Mouse (Mus musculus) heart, embryonic 15.5 days (tissue): ENCODE data around the gene Gorasp2. TPM values are rescaled to one million over a fixed set of nuclear protein-coding genes. Genes with fewer than 3 reads are reported as not detected.

Experiments used
- ATAC-seq: fragments of 200-750 bp; cut with Nextera tagmentation; replicated peaks from 2 replicates; pipeline ENCODE4 v1.8.0; 2017; ENCODE audit warnings: low read depth, moderate TSS enrichment; ENCODE audit not compliant: insufficient number of reproducible peaks, insufficient read depth, low FRiP score
- H3K27ac ChIP-seq: fragments of 300-500 bp; sonication (generic); 2 replicates; pipeline ENCODE4 v1.5.1; 2015; ENCODE audit warnings: mild to moderate bottlenecking, inconsistent platforms
- H3K27me3 ChIP-seq: fragments of 300-500 bp; sonication (generic); 2 replicates; pipeline ENCODE4 v1.6.1; 2015; ENCODE audit warnings: inconsistent platforms
- H3K36me3 ChIP-seq: fragments of 300-500 bp; sonication (generic); 2 replicates; pipeline ENCODE4 v1.6.1; 2015; ENCODE audit warnings: mild to moderate bottlenecking, inconsistent platforms
- H3K4me1 ChIP-seq: fragments of 300-500 bp; sonication (generic); replicated peaks from 2 replicates; pipeline ENCODE4 v1.6.1; 2015; ENCODE audit warnings: inconsistent platforms
- H3K4me2 ChIP-seq: fragments of 300-500 bp; sonication (generic); 2 replicates; pipeline ENCODE4 v1.6.1; 2015; ENCODE audit warnings: inconsistent platforms, mild to moderate bottlenecking, moderate library complexity
- H3K4me3 ChIP-seq: fragments of 300-500 bp; sonication (generic); 2 replicates; pipeline ENCODE4 v1.5.1; 2015; ENCODE audit warnings: mild to moderate bottlenecking, inconsistent platforms
- H3K9ac ChIP-seq: fragments of 300-500 bp; sonication (generic); 2 replicates; pipeline ENCODE4 v1.6.1; 2015; ENCODE audit warnings: mild to moderate bottlenecking, inconsistent platforms
- H3K9me3 ChIP-seq: fragments of 300-500 bp; sonication (generic); replicated peaks from 2 replicates; pipeline ENCODE4 v1.6.1; 2016; ENCODE audit warnings: inconsistent platforms
- WGBS: fragments of 180-500 bp; shearing (Covaris S2); methylation state at CpG from one replicate; pipeline ENCODE4 v1.1.7; 2015; ENCODE audit warnings: mixed read lengths; 5-methylcytosine and 5-hydroxymethylcytosine counted together
- polyA plus RNA-seq: library from polyadenylated mRNA; unstranded; fragments of >200 nt; fragmentation: Nextera tagmentation; extraction: Ambion mirVana; gene quantifications from 2 replicates; pipeline ENCODE4 v1.2.1, GENCODE M21; 2015

The Gorasp2 gene
- polyA plus RNA-seq, 1 experiment from 2014 or later, result 113 TPM

DNA sequence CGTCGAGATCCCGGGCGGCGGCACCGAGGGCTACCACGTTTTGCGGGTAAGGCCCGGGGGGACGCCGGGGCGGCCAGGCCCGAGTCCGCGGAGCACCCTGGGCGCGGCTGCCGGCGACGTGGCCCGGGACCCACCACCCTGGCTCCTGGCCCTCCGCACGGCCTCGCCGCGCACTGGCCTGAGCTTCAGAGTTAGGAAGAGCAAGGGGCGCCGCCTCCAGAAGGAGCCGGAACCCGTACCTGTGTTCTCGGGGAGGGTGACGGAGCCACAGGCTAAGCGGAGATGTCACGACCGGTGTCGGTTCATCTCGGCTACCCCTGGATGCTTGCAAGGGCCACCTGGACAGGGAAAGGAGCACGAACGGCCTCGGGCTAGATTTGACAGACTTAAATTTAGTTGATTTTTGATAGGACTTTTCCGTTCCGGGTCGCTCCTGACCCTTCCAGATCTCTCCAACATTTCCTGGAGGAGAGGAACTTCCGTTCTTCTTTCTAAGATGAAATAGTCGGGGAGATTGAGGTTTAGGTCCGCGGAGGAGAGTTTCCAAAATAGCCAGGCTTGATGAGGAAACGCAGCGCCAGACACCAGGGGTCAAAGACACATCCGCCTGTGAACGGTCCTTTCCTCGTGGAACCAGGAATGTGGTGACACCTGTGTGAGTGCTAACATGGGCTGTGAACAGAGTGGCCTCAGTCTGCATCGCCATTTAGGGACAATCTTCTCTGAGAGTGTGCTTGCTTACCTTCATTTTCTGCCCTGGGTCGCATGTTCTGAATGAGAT, 529 bp downstream of the Gorasp2 start, which contains the start of gene Gm26558:
Gene Gm26558 (minus strand): TSS at position 394 of the 781 bp plus-strand sequence.
- Histone ChIP-seq H3K4me1 (peaks cover 16% of the 10 kb centered on the region), H3K27me3 (no peaks in the 10 kb centered on the region; the same call in 1 of the 2 replicates), H3K4me3 (peak within 1 kb of the TSS; percentile 93), H3K4me2 (peak within 1 kb of the TSS; percentile 84), H3K27ac (peak within 1 kb of the TSS; percentile 93), H3K36me3 (0 out of 2 replicates have a peak, but pooled peaks cover 4% of the 10 kb centered on the region), H3K9me3 (no peaks in the 10 kb centered on the region), H3K9ac (peak within 1 kb of the TSS; percentile 90)
- WGBS, result under 1% methylated on average over 54 of the region's 54 CpGs
- peak; percentile 64 for ATAC-seq

DNA sequence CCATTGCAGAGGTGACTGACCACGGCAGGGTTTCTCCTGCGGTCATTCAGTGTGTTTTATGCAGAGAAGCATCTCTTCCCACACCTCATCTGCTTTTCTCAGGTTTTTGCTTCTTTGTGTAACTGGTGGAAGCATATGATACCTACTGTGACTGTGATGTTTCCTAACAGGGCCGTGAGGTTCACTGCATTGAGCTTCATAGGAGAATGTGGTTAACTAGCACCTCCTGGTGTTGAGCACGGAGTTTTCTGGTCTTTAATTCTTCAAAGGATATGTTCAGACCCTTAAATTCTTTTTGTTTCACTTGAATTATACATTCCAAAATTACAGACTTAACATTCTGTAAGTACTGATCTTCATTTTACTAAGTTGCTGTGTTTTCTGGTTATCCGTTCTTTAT, 2.4 kb downstream of the Gorasp2 start:
- H3K27me3 ChIP-seq, result no peaks in the 10 kb centered on the region
- H3K36me3 ChIP-seq, result 0 out of 2 replicates have a peak, but pooled peaks cover 4% of the 10 kb centered on the region
- no peak overlapping the region for H3K4me2 ChIP-seq
- no peak for ATAC-seq
- 70% methylated on average over 5 of the region's 5 CpGs for WGBS
- H3K4me3 ChIP-seq, result no peak overlapping the region
- no peak overlapping the region for H3K27ac ChIP-seq
- no peaks in the 10 kb centered on the region for H3K9me3 ChIP-seq
- H3K4me1 ChIP-seq, result peaks cover 16% of the 10 kb centered on the region
- no peak overlapping the region for H3K9ac ChIP-seq

DNA sequence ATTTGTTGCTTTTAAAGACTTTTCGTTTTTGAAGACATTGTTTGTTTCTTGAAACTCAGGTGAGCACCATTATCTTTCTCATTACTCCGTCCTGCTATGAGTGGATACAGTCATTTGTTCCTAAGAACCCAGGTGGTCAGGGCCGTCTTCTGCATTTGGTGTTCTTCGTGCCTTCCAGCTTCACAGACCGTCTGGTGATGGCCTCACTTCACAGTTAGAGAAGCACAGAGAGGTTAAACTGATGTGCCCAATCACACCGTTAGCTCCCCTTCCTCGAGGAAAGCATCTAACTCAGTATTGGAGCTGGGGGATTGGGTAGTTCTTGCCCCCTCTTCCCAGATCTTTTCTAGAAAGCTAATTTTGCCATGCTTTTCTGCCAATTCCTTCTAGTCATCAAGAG, 5.6 kb downstream of the Gorasp2 start:
- Histone ChIP-seq H3K9ac (no peak overlapping the region), H3K4me3 (no peak overlapping the region), H3K4me1 (peaks cover 26% of the 10 kb centered on the region), H3K27me3 (no peaks in the 10 kb centered on the region), H3K9me3 (no peaks in the 10 kb centered on the region), H3K36me3 (0 out of 2 replicates have a peak, but pooled peaks cover 4% of the 10 kb centered on the region), H3K27ac (no peak overlapping the region), H3K4me2 (no peak overlapping the region)
- 87% methylated on average over 7 of the region's 7 CpGs for WGBS
- no peak for ATAC-seq

DNA sequence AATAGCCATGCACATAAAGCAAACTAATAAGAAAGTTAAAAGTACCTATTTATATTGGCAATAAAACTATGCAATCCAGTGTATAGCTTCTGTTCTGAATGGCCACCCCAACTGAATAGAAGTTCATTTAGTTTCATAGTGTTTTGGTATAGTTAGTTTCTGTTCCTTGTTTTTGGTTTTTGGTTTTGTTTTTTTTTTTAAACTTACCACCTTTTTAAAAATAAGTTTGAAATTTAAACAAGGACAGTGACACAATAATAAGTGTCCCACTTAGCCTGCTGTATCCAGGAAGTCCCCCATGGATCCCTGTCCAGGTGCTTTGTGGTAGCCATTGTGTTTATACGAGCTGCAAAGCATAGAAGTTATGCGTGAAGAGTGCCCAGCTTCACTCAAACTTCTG, 7.9 kb downstream of the Gorasp2 start:
- no peaks in the 10 kb centered on the region for H3K27me3 ChIP-seq
- H3K9me3 ChIP-seq, result no peaks in the 10 kb centered on the region
- no peak overlapping the region for H3K4me2 ChIP-seq
- H3K9ac ChIP-seq, result no peak overlapping the region
- no peak overlapping the region for H3K27ac ChIP-seq
- 0 out of 2 replicates have a peak, but pooled peaks cover 4% of the 10 kb centered on the region for H3K36me3 ChIP-seq
- peaks cover 15% of the 10 kb centered on the region for H3K4me1 ChIP-seq
- no peak for ATAC-seq
- 82% methylated on average over 2 of the region's 2 CpGs for WGBS
- no peak overlapping the region for H3K4me3 ChIP-seq

DNA sequence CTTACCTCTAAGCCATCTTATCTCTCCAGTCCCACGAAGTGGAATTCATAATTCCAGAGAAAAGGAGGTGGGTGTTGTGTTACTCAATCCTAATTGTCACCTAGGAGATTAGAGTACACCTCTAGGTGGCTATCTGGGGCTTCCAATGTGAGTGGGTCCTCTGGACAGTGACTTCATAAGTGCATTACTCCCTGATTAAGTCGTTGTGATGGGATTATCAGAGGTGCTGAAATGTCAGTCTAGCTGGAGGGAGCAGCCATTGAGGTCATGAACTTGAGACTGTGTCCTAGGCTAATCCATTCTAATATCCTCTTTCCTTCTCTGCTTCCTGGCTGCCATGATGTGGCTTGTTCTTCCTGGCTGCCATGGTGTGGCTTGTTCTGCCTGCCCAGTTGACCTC, 8.5 kb downstream of the Gorasp2 start:
- no peak overlapping the region for H3K9ac ChIP-seq
- H3K27me3 ChIP-seq, result no peaks in the 10 kb centered on the region
- H3K4me2 ChIP-seq, result no peak overlapping the region
- H3K4me3 ChIP-seq, result no peak overlapping the region
- H3K4me1 ChIP-seq, result peaks cover 15% of the 10 kb centered on the region
- 19% methylated on average over 2 of the region's 2 CpGs for WGBS
- no peak overlapping the region for H3K27ac ChIP-seq
- no peak for ATAC-seq
- no peaks in the 10 kb centered on the region for H3K9me3 ChIP-seq
- no peaks in the 10 kb centered on the region for H3K36me3 ChIP-seq

DNA sequence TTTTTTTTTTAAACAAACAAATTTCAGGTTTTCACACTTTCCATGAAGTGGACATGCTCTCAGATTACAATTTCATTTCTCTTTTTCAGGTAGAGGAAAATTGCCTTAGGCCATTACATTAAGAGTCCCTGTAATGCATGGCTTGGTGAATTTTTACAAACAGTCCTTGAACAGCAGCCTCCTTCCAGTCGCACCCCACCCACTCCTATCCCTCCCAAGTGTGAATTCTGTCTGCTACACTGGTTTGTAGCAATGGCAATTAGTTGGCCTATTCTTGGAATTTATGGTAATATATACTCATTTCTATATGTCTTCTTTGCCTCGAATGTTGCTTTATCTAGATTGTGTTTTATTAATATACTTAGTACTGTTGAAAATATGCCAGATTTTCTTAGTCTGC, 11.1 kb downstream of the Gorasp2 start:
- Histone ChIP-seq H3K4me3 (no peak overlapping the region), H3K4me1 (peaks cover 15% of the 10 kb centered on the region), H3K27ac (no peak overlapping the region), H3K9ac (no peak overlapping the region), H3K4me2 (no peak overlapping the region), H3K9me3 (no peaks in the 10 kb centered on the region), H3K36me3 (no peaks in the 10 kb centered on the region), H3K27me3 (no peaks in the 10 kb centered on the region)
- ATAC-seq, result no peak
- WGBS, result 75% methylated on average over 2 of the region's 2 CpGs

DNA sequence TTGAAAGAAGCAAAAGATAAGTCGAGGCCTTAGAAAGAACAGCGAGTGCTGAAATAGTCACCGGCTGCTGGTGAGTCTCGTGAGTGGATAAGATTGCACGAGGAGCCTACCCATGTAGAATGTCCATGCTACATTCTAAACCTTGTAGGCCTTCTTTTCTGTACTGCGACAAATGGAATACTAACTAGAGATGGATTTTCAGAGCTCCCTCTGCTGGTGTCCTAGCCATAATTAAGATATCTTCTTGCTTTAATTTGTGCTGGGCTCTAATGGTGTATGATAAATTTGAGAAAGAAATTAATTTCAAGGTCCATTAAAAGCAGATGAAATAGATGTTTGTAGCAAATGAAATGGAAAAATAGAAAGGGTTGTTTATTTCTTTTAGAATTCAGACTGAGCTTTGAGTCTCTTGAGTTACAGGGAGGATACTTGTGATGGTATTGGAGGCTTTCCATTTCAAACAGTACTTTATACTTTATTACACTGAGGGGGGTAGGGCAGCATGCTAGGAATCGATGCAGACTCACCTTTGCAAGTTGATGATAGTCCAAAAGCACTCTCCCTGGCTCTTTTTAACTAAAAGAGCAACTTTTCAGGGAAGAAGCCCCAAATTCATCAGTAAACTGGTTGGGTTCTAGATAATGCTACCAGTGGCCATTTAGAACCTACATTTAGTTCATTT, 12.2 kb downstream of the Gorasp2 start:
- H3K4me3 ChIP-seq, result no peak overlapping the region
- H3K27ac ChIP-seq, result no peak overlapping the region
- H3K4me1 ChIP-seq, result peaks cover 15% of the 10 kb centered on the region
- no peak overlapping the region for H3K9ac ChIP-seq
- H3K36me3 ChIP-seq, result peaks cover 8% of the 10 kb centered on the region
- H3K4me2 ChIP-seq, result no peak overlapping the region
- no peak for ATAC-seq
- no peaks in the 10 kb centered on the region for H3K27me3 ChIP-seq
- no peaks in the 10 kb centered on the region for H3K9me3 ChIP-seq
- WGBS, result 48% methylated on average over 7 of the region's 7 CpGs

DNA sequence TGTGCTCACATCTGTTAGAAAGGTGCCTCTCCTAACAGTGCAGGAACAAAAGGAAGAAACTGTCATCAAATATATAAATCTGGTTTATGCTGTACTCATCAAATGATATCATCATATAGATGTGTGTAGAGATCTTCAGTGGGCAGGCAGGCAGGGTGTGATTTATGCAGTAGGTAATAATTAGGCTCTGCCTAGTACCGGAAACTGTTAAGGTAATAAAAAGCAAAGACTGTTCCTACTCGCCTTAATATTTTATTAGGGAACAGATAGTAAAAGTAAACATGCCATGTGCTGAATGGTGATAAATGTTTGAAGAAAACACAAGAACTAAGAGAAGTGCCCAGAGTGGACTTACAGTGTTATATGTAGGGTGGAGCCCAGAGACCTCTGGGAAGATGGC, 20.9 kb downstream of the Gorasp2 start:
- Histone ChIP-seq H3K4me1 (no peaks in the 10 kb centered on the region), H3K9ac (no peak overlapping the region), H3K27ac (no peak overlapping the region), H3K4me3 (no peak overlapping the region), H3K9me3 (no peaks in the 10 kb centered on the region), H3K36me3 (peaks cover 93% of the 10 kb centered on the region), H3K27me3 (no peaks in the 10 kb centered on the region), H3K4me2 (no peak overlapping the region)
- no peak for ATAC-seq
- WGBS, result 83% methylated on average over 2 of the region's 2 CpGs

DNA sequence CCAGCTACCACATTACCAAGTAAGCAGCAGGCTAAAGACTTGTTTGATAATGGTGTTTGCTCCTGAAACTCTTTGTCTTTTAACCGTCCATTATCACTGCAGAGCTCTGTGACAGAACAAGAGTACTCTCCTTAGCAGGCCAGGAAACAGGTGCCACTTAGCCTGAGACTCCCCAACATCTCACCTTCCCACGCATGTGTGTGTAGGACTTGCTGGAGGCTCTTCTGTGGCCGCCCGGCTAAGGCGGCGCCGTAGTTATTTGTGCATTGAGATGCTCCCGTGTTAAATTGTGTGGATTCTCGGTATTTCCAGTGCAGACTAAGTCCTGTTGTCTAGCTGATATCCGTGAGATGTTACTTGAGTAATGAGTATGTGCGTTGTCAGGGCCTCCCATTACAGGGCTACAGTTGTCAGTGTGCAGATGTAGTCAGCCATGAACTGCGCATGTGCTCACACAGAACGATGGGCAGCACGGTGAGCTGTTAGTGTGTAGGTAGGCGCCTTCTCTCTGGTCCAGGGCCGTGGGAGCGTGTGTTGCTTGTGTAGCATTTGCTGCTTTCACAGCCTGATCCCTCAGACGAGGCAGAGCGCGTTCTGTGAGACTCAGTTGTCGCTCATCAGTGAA, 27.2 kb downstream of the Gorasp2 start:
- Histone ChIP-seq H3K27me3 (no peaks in the 10 kb centered on the region), H3K36me3 (peaks cover 85% of the 10 kb centered on the region)

DNA sequence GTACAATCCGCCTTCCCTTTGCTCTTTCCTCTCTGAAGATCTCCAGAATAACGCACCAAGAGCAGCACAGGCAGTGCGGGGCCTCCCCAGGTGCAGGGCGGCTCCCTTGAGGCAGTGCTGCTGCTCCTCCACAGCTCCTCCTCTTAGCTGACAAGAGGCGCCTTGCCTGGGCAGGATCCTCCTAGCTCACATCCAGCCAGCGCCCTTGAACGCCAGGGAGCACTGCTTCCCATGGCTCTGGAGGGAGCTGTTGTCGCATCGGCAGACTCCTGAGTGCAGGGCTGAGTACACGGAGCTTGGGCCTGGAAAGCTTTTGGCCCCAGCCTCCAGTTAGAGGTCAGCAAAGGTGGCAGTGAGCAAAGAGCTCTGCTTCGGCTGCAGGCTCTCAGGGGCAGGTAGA, 28.8 kb downstream of the Gorasp2 start:
- H3K4me2 ChIP-seq, result no peak overlapping the region
- H3K9ac ChIP-seq, result no peak overlapping the region
- H3K9me3 ChIP-seq, result no peaks in the 10 kb centered on the region
- peaks cover 71% of the 10 kb centered on the region for H3K36me3 ChIP-seq
- WGBS, result 69% methylated on average over 11 of the region's 11 CpGs
- no peak overlapping the region for H3K27ac ChIP-seq
- no peak overlapping the region for H3K4me3 ChIP-seq
- no peaks in the 10 kb centered on the region for H3K27me3 ChIP-seq
- H3K4me1 ChIP-seq, result no peaks in the 10 kb centered on the region
- ATAC-seq, result no peak

More for the DNA sequence above, 27.2 kb downstream of the Gorasp2 start:
- no peak overlapping the region for H3K4me2 ChIP-seq
- no peaks in the 10 kb centered on the region for H3K9me3 ChIP-seq
- H3K9ac ChIP-seq, result no peak overlapping the region
- no peak for ATAC-seq
- H3K4me1 ChIP-seq, result no peaks in the 10 kb centered on the region
- H3K27ac ChIP-seq, result no peak overlapping the region
- H3K4me3 ChIP-seq, result no peak overlapping the region
- 93% methylated on average over 21 of the region's 21 CpGs for WGBS

DNA sequence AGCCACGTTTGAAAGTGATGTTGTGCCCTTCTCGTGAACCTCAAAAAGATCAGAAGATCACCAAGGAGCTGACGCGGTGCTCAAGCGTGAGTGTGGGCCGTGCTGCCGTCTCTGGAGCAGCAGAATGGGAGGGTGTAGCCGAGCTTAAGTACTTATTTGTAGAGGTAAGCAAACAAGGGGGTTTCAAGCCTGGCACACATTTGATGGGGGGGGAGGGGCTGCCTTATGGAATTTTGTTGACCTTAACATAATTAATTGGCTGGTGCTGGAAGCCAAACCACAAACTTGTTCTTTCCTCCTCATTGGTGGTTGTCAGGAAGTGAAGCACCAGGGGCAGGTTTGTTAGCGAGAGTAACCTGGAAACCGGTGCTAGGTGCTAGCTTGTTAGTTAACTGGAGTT, 34.3 kb downstream of the Gorasp2 start:
- no peak overlapping the region for H3K9ac ChIP-seq
- WGBS, result 91% methylated on average over 10 of the region's 10 CpGs
- no peak for ATAC-seq
- no peak overlapping the region for H3K4me2 ChIP-seq
- no peaks in the 10 kb centered on the region for H3K27me3 ChIP-seq
- H3K4me1 ChIP-seq, result no peaks in the 10 kb centered on the region
- H3K4me3 ChIP-seq, result no peak overlapping the region
- no peak overlapping the region for H3K27ac ChIP-seq
- H3K36me3 ChIP-seq, result peaks cover 19% of the 10 kb centered on the region
- no peaks in the 10 kb centered on the region for H3K9me3 ChIP-seq
